Mouse (Mus musculus) spleen, postnatal 4 days (tissue): ENCODE measurements around the gene C3ar1.

ENCODE experiments used
- DNase-seq, 2 experiments: peaks; one replicate each; pipeline ENCODE4 v3.0.0; 2022; ENCODE audit warnings: low spot score in 2 of 2

Gene C3ar1

DNA sequence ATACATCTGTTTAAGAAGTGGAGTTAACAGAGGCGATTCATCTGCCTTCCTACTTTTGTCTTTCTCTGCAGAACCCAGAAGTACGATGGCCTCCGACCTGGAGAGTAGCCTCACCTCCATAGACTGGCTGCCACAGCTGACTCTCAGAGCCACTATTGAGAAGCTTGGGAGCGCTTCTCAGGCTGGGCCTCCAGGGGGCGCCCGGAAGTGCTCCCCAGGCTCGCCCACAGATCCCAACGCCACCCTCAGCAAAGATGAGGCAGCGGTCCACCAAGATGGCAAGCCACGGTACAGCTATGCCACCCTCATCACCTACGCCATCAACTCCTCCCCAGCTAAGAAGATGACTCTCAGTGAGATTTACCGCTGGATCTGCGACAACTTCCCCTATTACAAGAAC, 27.9 kb downstream of the C3ar1 start:
- DNase-seq: peak; percentile 54 to 77

DNA sequence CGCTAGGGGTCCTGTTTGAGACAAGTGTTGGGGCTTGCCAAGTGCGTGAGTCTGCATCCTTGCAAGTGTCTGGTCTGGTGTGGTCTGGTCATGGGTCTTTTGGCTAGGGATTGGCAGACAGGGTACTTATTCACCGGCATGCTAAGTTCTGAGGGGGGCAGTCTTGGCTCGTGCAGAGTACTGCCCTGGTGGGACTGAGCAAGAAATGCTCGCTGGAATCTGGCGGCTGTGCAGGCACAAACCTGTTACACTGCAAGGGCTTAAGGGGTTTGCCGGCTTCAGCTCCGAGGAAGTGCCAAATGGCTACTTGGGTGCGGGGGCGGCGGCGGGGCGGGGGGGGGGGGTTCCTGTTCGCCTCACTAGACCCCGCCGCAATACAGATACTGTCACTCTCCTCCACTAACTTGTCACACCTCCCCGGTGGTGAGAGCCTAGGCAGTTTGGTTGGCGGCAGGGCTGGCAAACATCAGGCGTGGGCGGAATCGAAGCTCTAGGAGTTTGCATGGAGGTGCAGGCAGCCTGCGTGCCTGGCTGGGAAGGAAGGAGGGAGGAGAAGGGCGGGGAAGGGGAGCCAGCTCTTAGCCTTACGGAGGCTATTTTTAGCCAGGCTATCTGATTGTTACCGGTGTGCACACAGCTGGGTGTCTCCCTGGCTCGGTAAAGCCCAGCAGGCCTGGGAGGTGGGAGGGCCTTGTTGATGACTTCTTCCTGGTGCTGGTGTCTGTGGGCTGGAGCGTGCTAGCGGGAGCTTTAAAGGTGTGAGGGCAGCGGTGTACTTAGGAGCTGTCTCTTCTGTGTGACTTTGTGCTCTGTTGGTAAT, 29.8 kb downstream of the C3ar1 start:
- peak; percentile 52 to 76 for DNase-seq

GRCm38 (mm10) chr6:122825166-122825565, 30.8 kb downstream of the C3ar1 start:
- no peak for DNase-seq

DNA sequence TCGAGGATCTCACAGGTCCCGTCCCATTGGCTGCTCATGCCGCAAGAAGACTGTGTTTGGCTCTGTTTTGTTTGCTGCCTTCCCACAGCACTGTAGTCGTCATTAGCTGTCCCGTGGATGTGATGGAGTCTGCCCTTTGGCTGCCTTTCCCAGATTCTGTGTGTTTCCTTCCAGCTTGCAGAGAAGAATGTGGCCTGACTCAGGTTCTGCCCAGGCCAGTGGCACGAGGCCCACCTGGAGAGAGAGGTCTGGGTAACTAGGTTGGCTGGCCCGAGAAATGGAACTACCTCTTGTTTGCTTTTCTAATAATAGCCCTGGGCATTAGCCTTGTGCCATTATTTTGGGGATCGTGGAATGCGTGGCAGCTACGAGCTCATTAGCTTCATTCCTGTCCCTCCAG, 31.9 kb downstream of the C3ar1 start:
- no peak for DNase-seq

- DNase-seq: no peak
Measured at GRCm38 (mm10) chr6:122821822-122822221, 34.1 kb downstream of the C3ar1 start.

- DNase-seq: peak in 1 of 2 experiments; percentile 26
Measured at GRCm38 (mm10) chr6:122820799-122821650, 34.9 kb downstream of the C3ar1 start.

- peak; percentile 29 to 76 for DNase-seq
Measured at GRCm38 (mm10) chr6:122820071-122820798, 35.7 kb downstream of the C3ar1 start.

DNA sequence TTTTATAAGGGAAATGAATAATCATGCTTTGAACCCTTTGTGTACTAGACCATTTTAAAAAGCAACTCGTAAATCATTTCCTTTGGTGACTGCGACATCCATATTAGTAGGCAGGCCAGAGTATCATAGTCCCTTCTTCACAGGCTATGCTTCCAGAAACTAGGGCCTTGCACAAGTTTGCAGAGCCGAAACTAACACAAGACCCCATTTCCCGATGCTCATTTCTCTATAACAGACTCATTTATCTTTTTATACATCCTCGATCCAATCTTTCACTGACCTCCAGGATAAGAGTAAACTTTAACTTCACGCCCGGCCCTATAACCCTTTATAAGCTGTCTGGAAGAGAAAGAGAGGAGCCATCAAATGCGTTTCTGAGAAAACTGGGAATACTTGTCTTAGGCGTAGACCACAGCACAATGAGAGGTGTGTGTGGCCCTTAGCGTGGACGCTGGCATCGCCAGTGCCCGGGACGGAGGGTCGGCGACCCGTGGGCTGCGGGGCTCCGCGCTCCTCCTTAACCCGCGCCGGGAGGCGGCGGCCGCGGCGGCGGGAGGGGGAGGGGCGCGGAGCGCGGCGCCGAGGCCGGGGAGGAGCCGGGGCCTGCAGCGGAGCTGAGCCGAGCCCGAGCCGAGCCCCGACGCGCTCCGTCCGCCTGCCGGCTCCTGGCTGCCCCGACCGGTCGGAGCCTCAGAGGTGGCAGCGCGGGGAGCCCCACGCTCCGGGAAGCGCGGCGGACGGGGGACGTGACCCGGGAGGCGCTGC, 36.5 kb downstream of the C3ar1 start, which contains the start of gene Foxj2:
TSS of gene Foxj2 (plus strand) at position 609 of the 765 bp plus-strand sequence.
- peak; percentile 70 to 88 for DNase-seq

DNA sequence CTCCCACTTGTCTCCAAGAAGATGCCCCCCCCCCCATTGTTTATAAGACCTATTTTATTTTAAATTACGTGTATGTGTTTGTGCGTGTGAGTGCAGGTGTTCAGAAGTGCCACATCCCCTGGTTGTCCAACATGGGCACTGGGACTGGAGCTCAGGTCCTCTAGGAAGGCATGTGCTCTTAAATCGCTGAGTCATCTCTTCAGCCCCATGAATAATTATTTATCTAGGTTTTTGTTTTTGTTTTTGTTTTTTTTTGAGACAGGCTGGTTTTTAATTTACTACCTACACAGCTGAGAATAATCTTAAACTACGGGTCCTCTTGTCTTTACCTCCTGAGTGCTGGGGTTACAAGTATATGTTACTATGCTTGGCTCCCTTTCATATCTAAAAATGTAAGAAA, 42.3 kb downstream of the C3ar1 start:
- DNase-seq: no peak

DNA sequence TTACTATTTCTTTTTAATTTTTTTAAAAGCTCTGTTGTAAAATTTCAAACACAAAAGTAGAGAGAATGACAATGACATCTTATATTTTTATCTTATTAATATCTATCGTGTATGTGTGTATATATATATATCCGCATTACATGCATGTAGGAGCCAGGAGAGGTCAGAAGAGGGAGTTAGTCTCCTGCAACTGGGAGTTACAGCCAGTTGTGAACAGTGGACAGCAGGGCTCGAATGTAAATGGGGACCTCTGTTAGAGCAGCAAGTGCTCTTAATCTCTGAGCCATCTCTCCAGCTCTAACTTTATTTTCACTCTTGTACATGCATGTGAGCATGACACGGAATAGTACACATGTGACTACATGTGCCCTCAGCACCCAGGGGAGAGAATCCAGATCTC, 43.2 kb downstream of the C3ar1 start:
- DNase-seq: no peak

GRCm38 (mm10) chr6:122811771-122812600, 44.0 kb downstream of the C3ar1 start:
- DNase-seq: peak in 1 of 2 experiments; percentile 61

- DNase-seq: peak; percentile 94 to 97
Measured at GRCm38 (mm10) chr6:122811280-122811652, 44.7 kb downstream of the C3ar1 start.

DNA sequence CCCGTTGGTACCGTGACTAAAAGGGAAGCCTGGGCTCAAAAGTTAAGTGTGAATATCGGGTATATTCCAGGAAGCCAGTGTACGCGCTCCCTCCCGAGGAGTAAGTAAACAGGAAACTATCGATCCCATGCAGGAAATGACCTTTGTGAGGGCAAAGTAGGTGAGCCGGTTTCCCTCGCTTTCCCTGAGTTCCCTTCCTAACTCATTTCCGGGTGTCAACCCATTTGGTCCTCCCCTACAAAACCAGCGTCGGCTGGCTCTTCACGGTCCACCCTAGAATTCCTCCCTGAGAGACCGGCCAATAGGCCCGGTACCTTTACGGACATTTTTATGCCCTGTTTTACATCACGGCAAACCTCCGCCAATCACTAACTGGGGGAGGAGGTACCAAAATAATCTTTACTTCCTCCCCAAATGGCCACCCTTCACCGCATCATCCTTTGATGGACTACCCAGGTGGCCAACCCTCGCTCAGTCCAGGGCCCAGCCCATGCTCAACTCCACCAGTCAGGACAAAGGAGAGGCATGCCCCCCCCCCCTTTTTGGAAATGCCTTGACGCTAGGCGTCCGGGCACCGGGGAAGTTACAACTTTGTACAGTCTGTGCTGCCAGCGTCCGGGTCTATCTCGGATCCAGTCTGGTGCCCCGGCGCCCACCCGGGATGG, 45.2 kb downstream of the C3ar1 start:
- peak; percentile 94 to 95 for DNase-seq

GRCm38 (mm10) chr6:122810022-122810614, 45.8 kb downstream of the C3ar1 start:
- peak; percentile 30 to 70 for DNase-seq

GRCm38 (mm10) chr6:122804418-122804817, 51.5 kb downstream of the C3ar1 start:
- peak; percentile 87 to 94 for DNase-seq

- DNase-seq: peak; percentile 50 to 86
Measured at GRCm38 (mm10) chr6:122801801-122802514, 54.0 kb downstream of the C3ar1 start.

DNA sequence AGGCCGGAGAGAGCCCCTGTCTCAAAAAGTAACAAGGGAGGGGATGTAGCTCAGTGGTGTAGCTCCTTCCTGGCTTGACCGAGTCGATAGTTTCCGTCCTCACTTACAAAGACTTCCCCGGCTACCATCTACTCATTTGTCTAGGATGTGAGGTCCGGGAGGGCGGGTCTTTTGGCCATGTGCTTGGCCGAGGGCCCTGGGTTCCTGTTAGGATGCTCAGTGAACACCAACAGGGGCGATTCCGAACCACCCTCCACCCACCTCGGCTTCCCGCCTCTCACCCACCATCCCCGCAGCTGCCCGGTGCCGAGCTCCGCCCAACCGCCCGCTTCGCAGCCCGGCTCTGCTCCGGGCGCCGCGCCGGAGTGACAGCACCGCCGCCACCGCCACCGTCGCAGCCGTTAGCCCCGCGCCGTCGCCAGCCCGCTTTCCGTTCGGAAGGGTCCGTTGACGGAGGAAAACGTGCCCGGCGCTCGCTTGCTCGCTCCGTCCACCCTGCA, 54.6 kb downstream of the C3ar1 start, which contains the start of gene Slc2a3:
TSS of gene Slc2a3 (minus strand) at position 340 of the 500 bp plus-strand sequence.
- DNase-seq: peak in 1 of 2 experiments; percentile 67

- DNase-seq: no peak
Measured at GRCm38 (mm10) chr6:122800640-122801300, 55.2 kb downstream of the C3ar1 start.
